28 mouse cellular contexts compared by ENCODE assay signal in the genomic region with DNA sequence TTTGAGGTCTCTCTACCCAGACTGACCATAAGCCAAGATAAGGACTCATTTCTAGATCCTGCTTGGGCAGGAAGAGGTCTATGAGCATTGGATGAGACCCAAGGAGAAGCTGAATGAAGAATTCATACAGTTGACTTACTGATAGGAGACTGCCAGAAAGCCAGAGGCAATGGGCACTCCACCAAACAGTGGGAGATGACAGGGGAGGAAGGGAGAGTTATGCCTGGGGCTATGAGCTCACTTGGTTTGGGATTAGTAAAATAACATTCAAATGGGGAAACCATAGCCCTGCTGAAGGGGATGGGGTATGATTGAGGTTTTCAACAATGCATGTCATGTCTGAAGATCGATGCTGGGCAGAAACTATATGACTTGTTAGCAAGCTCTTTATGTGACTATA.
DNase-seq lines count a peak whose midpoint lies in the region; ATAC-seq and TF ChIP-seq lines count a peak whose summit lies in the region.
"Had no signal": no experiment of that assay in that cellular context is flagged by ENCODE, and none has a peak within 500 bp of the region (broad histone marks: within the 10 kb centered on the region; RNA-seq: fewer than 3 reads in every experiment).

No protein-coding gene starts in this region.

- intact Hi-C loops in heart, adult 2 months (cut with DNase I): no loop called here

- DNase-seq in heart, postnatal 4 days: peak; percentile 35
- DNase-seq in heart, adult 2 months: no peak
- DNase-seq in 3T3-L1 (ENCODE audit: low read depth, low spot score) (peak; percentile 88), NIH3T3 (ENCODE audit: low read depth) (peak; percentile 69)
- DNase-seq in cerebellum, postnatal 36 days: no peak
- no peak for DNase-seq in thymus, postnatal 10 days (ENCODE audit: low spot score in 2 of 2)
- DNase-seq in hindbrain, postnatal 0 days (ENCODE audit: low spot score): no peak
- DNase-seq: adrenal gland, adult 8-10 months; adrenal gland, postnatal 25 days; cerebellum, adult 11-12 months; cerebellum, adult 8-10 months; forebrain, postnatal 0 days; gastrocnemius, adult 2 months; gastrocnemius, postnatal 14 days; kidney, adult 11 months; kidney, adult 8-10 months had no signal

- no peaks in the 10 kb centered on the region for H3K79me2 ChIP-seq in heart, adult 2 months (replicated peaks; ENCODE audit: control insufficient read depth, insufficient read depth, low read length)

- H3K4me1 ChIP-seq in heart, adult 2 months (ENCODE audit: control insufficient read depth, insufficient read depth, low read length): no peaks in the 10 kb centered on the region
- no peaks in the 10 kb centered on the region for H3K4me1 ChIP-seq in hindbrain, postnatal 0 days (ENCODE audit: insufficient read depth, low read length)
- H3K4me1 ChIP-seq: embryonic facial prominence, embryonic 12.5 days; heart, embryonic 10.5 days; heart, embryonic 13.5 days; hindbrain, embryonic 12.5 days; hindbrain, embryonic 15.5 days; intestine, embryonic 15.5 days had no signal

- H3K36me3 ChIP-seq in heart, adult 2 months (ENCODE audit: control insufficient read depth, insufficient read depth, low read length): no peaks in the 10 kb centered on the region
- H3K36me3 ChIP-seq in hindbrain, postnatal 0 days (ENCODE audit: insufficient read depth, low read length): no peaks in the 10 kb centered on the region
- H3K36me3 ChIP-seq: embryonic facial prominence, embryonic 12.5 days; embryonic facial prominence, embryonic 15.5 days; heart, embryonic 10.5 days; heart, embryonic 13.5 days; hindbrain, embryonic 12.5 days; hindbrain, embryonic 15.5 days; intestine, embryonic 15.5 days had no signal

- H3K9ac ChIP-seq in heart, adult 2 months (ENCODE audit: low read depth, low read length): no peak overlapping the region
- H3K9ac ChIP-seq in hindbrain, postnatal 0 days (replicated peaks; ENCODE audit: low read length): no peak overlapping the region
- H3K9ac ChIP-seq: embryonic facial prominence, embryonic 12.5 days; embryonic facial prominence, embryonic 15.5 days; forebrain, postnatal 0 days; heart, embryonic 13.5 days; hindbrain, embryonic 12.5 days; hindbrain, embryonic 15.5 days; intestine, embryonic 15.5 days had no signal

- WGBS in heart, adult 2 months: 82% methylated on average over 1 of the region's 1 CpGs
- WGBS in hindbrain, postnatal 0 days: 91% methylated on average over 1 of the region's 1 CpGs

- H3K4me3 ChIP-seq in heart, adult 2 months: no peak overlapping the region
- H3K4me3 ChIP-seq in hindbrain, postnatal 0 days (ENCODE audit: low read length): no peak overlapping the region
- H3K4me3 ChIP-seq: embryonic facial prominence, embryonic 12.5 days; embryonic facial prominence, embryonic 15.5 days; erythroblast, embryonic 14.5 days; gastrocnemius, adult 2 months; heart, embryonic 10.5 days; heart, embryonic 13.5 days; hindbrain, embryonic 12.5 days; hindbrain, embryonic 15.5 days; intestine, embryonic 15.5 days had no signal

- no peak for TF ChIP-seq EP300 in heart, adult 2 months (IDR thresholded peaks at IDR 0.05; ENCODE audit: insufficient read depth, low read depth, low read length)

- H3K9me3 ChIP-seq in hindbrain, postnatal 0 days (ENCODE audit: low read length): no peaks in the 10 kb centered on the region
- H3K9me3 ChIP-seq: embryonic facial prominence, embryonic 12.5 days; embryonic facial prominence, embryonic 15.5 days; heart, embryonic 10.5 days; heart, embryonic 13.5 days; hindbrain, embryonic 12.5 days; hindbrain, embryonic 15.5 days; intestine, embryonic 15.5 days had no signal

- H3K27me3 ChIP-seq in heart, adult 2 months (ENCODE audit: control insufficient read depth, insufficient read depth, low read length): no peaks in the 10 kb centered on the region
- H3K27me3 ChIP-seq in hindbrain, postnatal 0 days (ENCODE audit: insufficient read depth, low read length): no peaks in the 10 kb centered on the region
- H3K27me3 ChIP-seq: embryonic facial prominence, embryonic 12.5 days; embryonic facial prominence, embryonic 15.5 days; heart, embryonic 13.5 days; hindbrain, embryonic 12.5 days; hindbrain, embryonic 15.5 days; intestine, embryonic 15.5 days; Patski had no signal

- H3K4me2 ChIP-seq in hindbrain, postnatal 0 days (ENCODE audit: low read depth, low read length): no peak overlapping the region
- H3K4me2 ChIP-seq: embryonic facial prominence, embryonic 12.5 days; embryonic facial prominence, embryonic 15.5 days; heart, embryonic 13.5 days; hindbrain, embryonic 12.5 days; hindbrain, embryonic 15.5 days; intestine, embryonic 15.5 days had no signal

- no peak for TF ChIP-seq CTCF in heart, adult 2 months (IDR thresholded peaks at IDR 0.05)
- TF ChIP-seq CTCF in hindbrain, postnatal 0 days (IDR thresholded peaks at IDR 0.05; ENCODE audit: low read depth): no peak

- no peak overlapping the region for H3K27ac ChIP-seq in heart, adult 2 months
- H3K27ac ChIP-seq in hindbrain, postnatal 0 days: no peak overlapping the region
- H3K27ac ChIP-seq: embryonic facial prominence, embryonic 12.5 days; embryonic facial prominence, embryonic 15.5 days; gastrocnemius, adult 2 months; heart, embryonic 10.5 days; heart, embryonic 13.5 days; hindbrain, embryonic 12.5 days; hindbrain, embryonic 15.5 days; intestine, embryonic 15.5 days had no signal

- TF ChIP-seq POLR2A in heart, adult 2 months (IDR thresholded peaks at IDR 0.05; ENCODE audit: insufficient read depth, low read depth, low read length): no peak

- ATAC-seq in common myeloid progenitor, adult 5-6 weeks (replicated peaks; ENCODE audit: low read depth, poor library complexity, severe bottlenecking): 0 out of 2 replicates have a peak, but pooled peaks have one; percentile 39
- ATAC-seq in hindbrain, postnatal 0 days: no peak
- ATAC-seq: CD4-positive, CD25-positive, alpha-beta regulatory T cell, adult 4 months; forebrain, embryonic 14.5 days; forebrain, postnatal 0 days; intestine, embryonic 15.5 days; Patski had no signal

Comparison
In these comparisons a context has a peak if more than half of its experiments do, and no peak if none do; other contexts are left out.
1. DNase-seq: peak in heart, postnatal 4 days (single experiment), 3T3-L1 (single experiment) and NIH3T3 (single experiment); none in heart, adult 2 months (0 of 2), cerebellum, postnatal 36 days (0 of 2), thymus, postnatal 10 days (0 of 2) and hindbrain, postnatal 0 days (single experiment).